Mouse (Mus musculus) limb, embryonic 15.5 days (tissue): ENCODE measurements around the gene Bfsp2. TPM values are rescaled to one million over a fixed set of nuclear protein-coding genes. Genes with fewer than 3 reads are reported as not detected.
A peak's percentile ranks its signal among the peaks of the same experiment; 100 is the strongest.

Experiments
- ATAC-seq: fragments of 200-750 bp; cut with Nextera tagmentation; 2 replicates; pipeline ENCODE4 v1.8.0; 2017; ENCODE audit warnings: low read depth, moderate TSS enrichment; ENCODE audit not compliant: insufficient number of reproducible peaks, low FRiP score, low TSS enrichment
- H3K27ac ChIP-seq: fragments of 300-500 bp; sonication (generic); 2 replicates; pipeline ENCODE4 v1.5.1; 2015; ENCODE audit warnings: moderate library complexity, mild to moderate bottlenecking, inconsistent platforms
- H3K27me3 ChIP-seq: fragments of 300-500 bp; sonication (generic); 2 replicates; pipeline ENCODE4 v1.6.1; 2015; ENCODE audit warnings: inconsistent platforms
- H3K36me3 ChIP-seq: fragments of 300-500 bp; sonication (generic); 2 replicates; pipeline ENCODE4 v1.6.1; 2015; ENCODE audit warnings: inconsistent platforms
- H3K4me1 ChIP-seq: fragments of 300-500 bp; sonication (generic); 2 replicates; pipeline ENCODE4 v1.6.1; 2015; ENCODE audit warnings: inconsistent platforms
- H3K4me2 ChIP-seq: fragments of 300-500 bp; sonication (generic); 2 replicates; pipeline ENCODE4 v1.6.1; 2015; ENCODE audit warnings: mild to moderate bottlenecking, inconsistent platforms
- H3K4me3 ChIP-seq: fragments of 300-500 bp; sonication (generic); 2 replicates; pipeline ENCODE4 v1.5.1; 2015; ENCODE audit warnings: mild to moderate bottlenecking, inconsistent platforms
- H3K9ac ChIP-seq: fragments of 300-500 bp; sonication (generic); 2 replicates; pipeline ENCODE4 v1.6.1; 2015; ENCODE audit warnings: inconsistent platforms
- H3K9me3 ChIP-seq: fragments of 300-500 bp; sonication (generic); 2 replicates; pipeline ENCODE4 v1.6.1; 2016; ENCODE audit warnings: inconsistent platforms
- WGBS: fragments of 180-500 bp; shearing (Covaris S2); methylation state at CpG from one replicate; pipeline ENCODE4 v1.1.7; 2015; 5-methylcytosine and 5-hydroxymethylcytosine counted together
- polyA plus RNA-seq: library from polyadenylated mRNA; unstranded; fragments of >200 nt; fragmentation: Nextera tagmentation; extraction: Ambion mirVana; gene quantifications from 2 replicates; pipeline ENCODE4 v1.2.1, GENCODE M21; 2015

Bfsp2 gene
- polyA plus RNA-seq, 1 experiment from 2014 or later, result 1.4 TPM

DNA sequence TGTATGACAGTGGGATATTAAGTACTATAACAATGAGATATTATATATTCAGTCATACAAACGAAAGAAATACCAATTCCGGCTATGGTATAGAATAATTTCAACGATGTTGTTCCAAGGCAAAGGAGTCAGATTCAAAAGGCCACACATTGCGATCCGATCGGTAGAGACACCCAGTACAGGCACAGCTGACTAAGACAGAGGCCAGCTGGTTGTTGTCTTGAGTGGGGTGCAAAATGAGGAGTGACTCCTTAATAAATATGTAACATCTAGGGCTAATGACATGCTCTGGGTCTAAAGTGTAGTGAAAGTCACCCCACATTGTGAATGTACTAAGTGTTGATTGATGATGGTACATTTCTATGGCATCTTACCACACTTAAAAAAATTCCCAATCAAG is 91.0 kb downstream of the Bfsp2 start:
- WGBS, result 88% methylated on average over 6 of the region's 6 CpGs
- no peak overlapping the region for H3K4me2 ChIP-seq
- H3K27me3 ChIP-seq, result 0 out of 2 replicates have a peak, but pooled peaks cover 11% of the 10 kb centered on the region
- H3K9ac ChIP-seq, result no peak overlapping the region
- H3K4me1 ChIP-seq, result peaks cover 13% of the 10 kb centered on the region
- no peak overlapping the region for H3K4me3 ChIP-seq
- H3K9me3 ChIP-seq, result no peaks in the 10 kb centered on the region
- ATAC-seq, result no peak
- no peak overlapping the region for H3K27ac ChIP-seq
- no peaks in the 10 kb centered on the region for H3K36me3 ChIP-seq

GRCm38 (mm10) chr9:103387011-103387653 is 93.1 kb downstream of the Bfsp2 start:
- Histone ChIP-seq H3K9ac (no peak overlapping the region), H3K27me3 (0 out of 2 replicates have a peak, but pooled peaks cover 6% of the 10 kb centered on the region), H3K4me3 (no peak overlapping the region), H3K4me1 (peaks cover 18% of the 10 kb centered on the region), H3K27ac (peak overlapping the region; percentile 18; the same call in 1 of the 2 replicates), H3K4me2 (no peak overlapping the region), H3K9me3 (no peaks in the 10 kb centered on the region), H3K36me3 (no peaks in the 10 kb centered on the region)
- ATAC-seq, result 0 out of 2 replicates have a peak, but pooled peaks have one; percentile 41
- WGBS, result 44% methylated on average over 10 of the region's 10 CpGs

- Histone ChIP-seq H3K4me2 (no peak overlapping the region), H3K4me1 (peaks cover 18% of the 10 kb centered on the region), H3K27ac (peak overlapping the region; percentile 18; the same call in 1 of the 2 replicates), H3K9ac (no peak overlapping the region), H3K4me3 (no peak overlapping the region), H3K27me3 (0 out of 2 replicates have a peak, but pooled peaks cover 2% of the 10 kb centered on the region), H3K9me3 (no peaks in the 10 kb centered on the region), H3K36me3 (no peaks in the 10 kb centered on the region)
- ATAC-seq, result no peak
- 23% methylated on average over 5 of the region's 5 CpGs for WGBS
These were observed 93.6 kb downstream of the Bfsp2 start for GRCm38 (mm10) chr9:103386573-103386972.

- no peak overlapping the region for H3K4me2 ChIP-seq
- no peak overlapping the region for H3K27ac ChIP-seq
- peaks cover 18% of the 10 kb centered on the region for H3K4me1 ChIP-seq
- 7% methylated on average over 1 of the region's 1 CpGs for WGBS
- H3K9me3 ChIP-seq, result no peaks in the 10 kb centered on the region
- H3K36me3 ChIP-seq, result no peaks in the 10 kb centered on the region
- H3K4me3 ChIP-seq, result no peak overlapping the region
- no peak for ATAC-seq
- H3K27me3 ChIP-seq, result no peaks in the 10 kb centered on the region
- no peak overlapping the region for H3K9ac ChIP-seq
These were observed 94.6 kb downstream of the Bfsp2 start for GRCm38 (mm10) chr9:103385600-103385999.

DNA sequence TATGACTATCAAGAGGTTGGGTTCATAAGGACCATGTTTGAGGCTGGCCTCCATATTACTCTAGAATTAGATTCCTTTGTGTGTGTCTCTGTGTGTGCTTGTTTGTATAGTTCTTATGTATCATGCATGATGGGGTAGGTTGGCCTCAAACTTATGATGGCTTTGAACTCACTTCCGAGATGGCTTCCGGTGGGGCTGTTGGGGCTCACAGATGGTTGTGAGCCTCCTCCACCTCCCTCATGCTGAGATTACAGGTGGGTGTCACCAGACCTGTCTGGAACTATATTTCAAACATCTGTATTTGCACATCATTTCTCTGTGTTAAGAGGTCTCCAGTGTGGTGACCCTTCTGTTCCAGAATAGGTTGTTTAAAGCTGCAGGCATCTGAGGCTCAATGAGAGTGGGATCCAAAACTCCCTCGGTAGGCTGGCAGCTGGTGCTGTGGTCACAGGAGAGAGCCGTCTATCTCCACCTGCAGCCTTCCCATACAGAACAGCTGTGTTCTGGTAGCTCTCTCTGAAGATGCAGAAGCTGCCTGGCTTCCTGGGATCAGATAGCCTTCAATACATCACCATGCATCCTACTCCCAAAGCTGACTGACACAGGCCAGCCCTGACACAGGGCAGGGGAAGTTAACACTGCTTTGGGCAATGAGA is 96.0 kb downstream of the Bfsp2 start:
- Histone ChIP-seq H3K9ac (no peak overlapping the region), H3K36me3 (no peaks in the 10 kb centered on the region), H3K4me3 (no peak overlapping the region), H3K4me2 (no peak overlapping the region), H3K27ac (no peak overlapping the region), H3K9me3 (no peaks in the 10 kb centered on the region), H3K27me3 (no peaks in the 10 kb centered on the region), H3K4me1 (peaks cover 18% of the 10 kb centered on the region)
- no peak for ATAC-seq
- 74% methylated on average over 4 of the region's 4 CpGs for WGBS

GRCm38 (mm10) chr9:103383576-103383975 is 96.6 kb downstream of the Bfsp2 start:
- H3K27me3 ChIP-seq, result no peaks in the 10 kb centered on the region
- no peak overlapping the region for H3K4me2 ChIP-seq
- no peaks in the 10 kb centered on the region for H3K36me3 ChIP-seq
- H3K4me3 ChIP-seq, result no peak overlapping the region
- ATAC-seq, result no peak
- 95% methylated on average over 1 of the region's 1 CpGs for WGBS
- H3K9ac ChIP-seq, result no peak overlapping the region
- H3K4me1 ChIP-seq, result peaks cover 18% of the 10 kb centered on the region
- no peak overlapping the region for H3K27ac ChIP-seq
- no peaks in the 10 kb centered on the region for H3K9me3 ChIP-seq

DNA sequence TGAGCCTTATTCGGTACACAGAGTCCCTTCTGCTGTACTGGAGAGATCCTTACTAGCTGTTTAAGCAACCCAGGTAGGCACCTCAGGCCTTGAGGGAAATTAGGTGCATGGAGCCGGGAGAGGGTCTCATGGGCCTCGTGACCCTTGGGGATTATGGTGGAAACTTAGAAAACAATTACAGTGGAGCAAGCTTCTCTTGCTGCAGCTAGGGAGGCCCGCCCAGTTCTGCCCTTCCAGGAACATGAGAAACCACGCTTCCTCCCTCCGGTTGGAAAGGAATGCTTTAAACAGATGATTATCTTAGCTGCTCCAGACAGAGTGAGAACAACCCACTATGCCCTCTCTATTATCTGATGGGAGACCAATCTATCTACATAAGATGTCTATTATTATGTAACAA is 97.2 kb downstream of the Bfsp2 start:
- WGBS, result 35% methylated on average over 6 of the region's 6 CpGs
- Histone ChIP-seq H3K9ac (no peak overlapping the region), H3K27ac (no peak overlapping the region), H3K9me3 (no peaks in the 10 kb centered on the region), H3K27me3 (no peaks in the 10 kb centered on the region), H3K4me3 (no peak overlapping the region), H3K4me2 (no peak overlapping the region), H3K36me3 (no peaks in the 10 kb centered on the region), H3K4me1 (peaks cover 18% of the 10 kb centered on the region)
- ATAC-seq, result no peak

DNA sequence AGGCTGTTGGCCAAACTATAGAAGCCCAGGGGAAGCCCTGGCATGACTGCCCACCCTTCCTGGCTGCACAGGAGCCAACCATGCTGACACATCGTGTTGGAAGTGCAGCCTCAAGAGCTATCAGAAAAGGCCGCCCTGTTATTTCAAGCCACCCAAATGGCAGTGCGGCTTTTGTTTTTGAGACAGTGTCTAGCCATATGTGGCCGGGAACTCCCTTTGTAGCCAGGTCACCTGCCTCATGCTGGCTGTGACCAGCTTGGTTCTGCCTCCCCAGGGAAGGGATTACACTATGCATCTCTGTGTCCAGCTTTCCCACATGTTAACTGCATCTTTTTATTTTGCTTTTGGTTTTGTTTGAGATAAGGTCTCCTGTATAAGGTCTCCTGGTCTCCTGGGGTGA is 99.7 kb downstream of the Bfsp2 start:
- H3K4me1 ChIP-seq, result 0 out of 2 replicates have a peak, but pooled peaks cover 5% of the 10 kb centered on the region
- H3K27ac ChIP-seq, result no peak overlapping the region
- H3K36me3 ChIP-seq, result no peaks in the 10 kb centered on the region
- no peaks in the 10 kb centered on the region for H3K27me3 ChIP-seq
- H3K4me3 ChIP-seq, result no peak overlapping the region
- H3K9ac ChIP-seq, result no peak overlapping the region
- no peaks in the 10 kb centered on the region for H3K9me3 ChIP-seq
- no peak overlapping the region for H3K4me2 ChIP-seq
- 89% methylated on average over 4 of the region's 4 CpGs for WGBS
- no peak for ATAC-seq

- Histone ChIP-seq H3K36me3 (no peaks in the 10 kb centered on the region), H3K27ac (no peak overlapping the region), H3K4me3 (no peak overlapping the region), H3K27me3 (no peaks in the 10 kb centered on the region), H3K9ac (no peak overlapping the region), H3K9me3 (no peaks in the 10 kb centered on the region), H3K4me1 (0 out of 2 replicates have a peak, but pooled peaks cover 5% of the 10 kb centered on the region), H3K4me2 (no peak overlapping the region)
- 67% methylated on average over 9 of the region's 9 CpGs for WGBS
- ATAC-seq, result no peak
These were observed 101.0 kb downstream of the Bfsp2 start for GRCm38 (mm10) chr9:103379199-103379598.

GRCm38 (mm10) chr9:103378686-103379085 is 101.5 kb downstream of the Bfsp2 start:
- H3K4me3 ChIP-seq, result no peak overlapping the region
- no peaks in the 10 kb centered on the region for H3K27me3 ChIP-seq
- no peaks in the 10 kb centered on the region for H3K36me3 ChIP-seq
- no peak overlapping the region for H3K4me2 ChIP-seq
- 61% methylated on average over 10 of the region's 10 CpGs for WGBS
- ATAC-seq, result no peak
- no peaks in the 10 kb centered on the region for H3K9me3 ChIP-seq
- H3K9ac ChIP-seq, result no peak overlapping the region
- H3K4me1 ChIP-seq, result 0 out of 2 replicates have a peak, but pooled peaks cover 5% of the 10 kb centered on the region
- no peak overlapping the region for H3K27ac ChIP-seq

- Histone ChIP-seq H3K9ac (no peak overlapping the region), H3K4me1 (no peaks in the 10 kb centered on the region), H3K4me2 (no peak overlapping the region), H3K9me3 (no peaks in the 10 kb centered on the region), H3K27me3 (no peaks in the 10 kb centered on the region), H3K4me3 (no peak overlapping the region), H3K36me3 (no peaks in the 10 kb centered on the region), H3K27ac (peak overlapping the region; percentile 13; the same call in 1 of the 2 replicates)
- 43% methylated on average over 7 of the region's 7 CpGs for WGBS
- ATAC-seq, result no peak
These were observed 103.6 kb downstream of the Bfsp2 start for GRCm38 (mm10) chr9:103376346-103377320.
